Mouse (Mus musculus) thymus, postnatal 14 days (tissue): ENCODE data around the gene Vmn1r101.
"Not testable (repeated sequence)": the region's sequence is repeated elsewhere in the genome, so short reads cannot be mapped to it uniquely, and the experiment has no call there.

Source experiments
- DNase-seq: peaks from one replicate; pipeline ENCODE4 v3.0.0; 2021

The Vmn1r101 gene

GRCm38 (mm10) chr7:20442493-20442892 lies at the start of gene Vmn1r101:
Gene Vmn1r101, minus strand, starts transcription at chr7:20442593.
- not testable (repeated sequence) for DNase-seq

GRCm38 (mm10) chr7:20474825-20475224 lies 32.4 kb upstream of the Vmn1r101 start, which contains the start of gene Gm10670:
Gene Gm10670, minus strand, starts transcription at chr7:20474925.
- DNase-seq = not testable (repeated sequence)

GRCm38 (mm10) chr7:20417642-20418041 lies 24.8 kb downstream of the Vmn1r101 start, which contains the start of gene Vmn1r100:
Gene Vmn1r100, plus strand, starts transcription at chr7:20417942.
- not testable (repeated sequence) for DNase-seq
